Mouse (Mus musculus) bone marrow macrophage, adult 2 months (primary cell): ENCODE data around the gene Dyrk3.

Source experiments
- CTCF ChIP-seq: IDR thresholded peaks from 2 replicates; pipeline ENCODE4 v1.5.1; 2012; ENCODE audit warnings: low read depth, mild to moderate bottlenecking, low read length, moderate library complexity
- POLR2A ChIP-seq: IDR thresholded peaks from 2 replicates; pipeline ENCODE4 v1.6.1; 2012; ENCODE audit warnings: mild to moderate bottlenecking, low read depth, low read length, borderline replicate concordance

- TF ChIP-seq CTCF (no peak), POLR2A (no peak)
Measured at GRCm38 (mm10) chr1:131137717-131138118, 422 bp downstream of the Dyrk3 start.
